In the genomic region with DNA sequence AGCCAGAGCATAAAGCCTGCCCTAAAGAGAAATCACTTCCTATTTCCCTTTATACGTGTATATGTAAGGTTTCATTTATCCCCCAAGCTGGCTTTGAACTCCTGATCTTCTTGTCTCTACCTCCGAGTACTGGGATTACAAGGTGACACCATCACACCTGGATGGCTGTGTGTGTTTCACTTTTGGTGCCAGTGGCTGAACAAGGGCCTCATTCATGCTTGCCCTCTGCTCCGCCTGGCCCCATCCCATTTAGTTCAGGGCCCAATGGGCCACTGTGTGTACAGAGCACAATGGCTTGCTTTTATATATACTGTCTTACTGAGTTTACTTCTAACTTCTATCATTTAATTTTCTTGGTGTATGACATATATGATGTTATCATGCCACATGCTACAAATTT, we compare ENCODE assay signal across 15 mouse cellular contexts.
"Had no signal": no experiment of that assay in that cellular context is flagged by ENCODE, and none has a peak within 500 bp of the region (broad histone marks: within the 10 kb centered on the region; RNA-seq: fewer than 3 reads in every experiment).

No protein-coding gene starts in this region.

- DNase-seq: retina, postnatal 1 day; right cerebral cortex, adult 18-20 months; right cerebral cortex, postnatal 14 days; right cerebral cortex, postnatal 25 days; right cerebral cortex, postnatal 4 days; spleen, adult 18-20 months; thymus, adult 18-20 months; thymus, adult 2 months; thymus, postnatal 14 days; thymus, postnatal 25 days; thymus, postnatal 36 days; thymus, postnatal 4 days had no signal

- H3K27ac ChIP-seq: neural tube, embryonic 15.5 days; stomach, embryonic 15.5 days; stomach, postnatal 0 days had no signal

- H3K4me3 ChIP-seq: neural tube, embryonic 15.5 days; stomach, embryonic 15.5 days had no signal
